Mouse (Mus musculus) right cerebral cortex, postnatal 10 days (tissue): ENCODE measurements at regions not wholly inside any gene's neighbourhood (a gene's known extent, or its start where the extent isn't known, plus 50 kb on each side); places are given as distances from the start of the nearest gene placed in this dataset.
"Not testable (repeated sequence)": the region's sequence is repeated elsewhere in the genome, so short reads cannot be mapped to it uniquely, and the experiment has no call there.

Source experiments
- DNase-seq, 2 experiments: peaks; one replicate each; pipeline ENCODE4 v3.0.0; 2021; ENCODE audit warnings: low spot score in 2 of 2

DNA sequence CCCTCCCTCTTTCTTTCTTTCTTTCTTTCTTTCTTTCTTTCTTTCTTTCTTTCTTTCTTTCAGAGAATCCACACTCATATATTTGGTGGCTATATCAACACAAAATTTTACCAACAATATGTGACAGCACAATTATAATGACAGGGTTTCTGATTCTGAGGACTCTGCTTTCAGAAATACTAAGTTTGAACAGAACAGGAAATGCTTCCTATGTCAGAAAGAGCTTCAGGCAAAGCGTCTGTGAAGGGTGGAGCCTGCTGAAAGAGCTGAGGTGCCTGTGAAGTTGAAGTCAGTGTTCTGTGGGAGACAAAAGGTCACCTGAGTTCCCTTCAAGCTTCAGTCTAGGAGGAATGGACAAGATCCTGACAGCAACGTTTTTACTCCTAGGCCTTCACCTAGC lies 670.8 kb upstream of the Olfr1507 start:
- not testable (repeated sequence) for DNase-seq

DNA sequence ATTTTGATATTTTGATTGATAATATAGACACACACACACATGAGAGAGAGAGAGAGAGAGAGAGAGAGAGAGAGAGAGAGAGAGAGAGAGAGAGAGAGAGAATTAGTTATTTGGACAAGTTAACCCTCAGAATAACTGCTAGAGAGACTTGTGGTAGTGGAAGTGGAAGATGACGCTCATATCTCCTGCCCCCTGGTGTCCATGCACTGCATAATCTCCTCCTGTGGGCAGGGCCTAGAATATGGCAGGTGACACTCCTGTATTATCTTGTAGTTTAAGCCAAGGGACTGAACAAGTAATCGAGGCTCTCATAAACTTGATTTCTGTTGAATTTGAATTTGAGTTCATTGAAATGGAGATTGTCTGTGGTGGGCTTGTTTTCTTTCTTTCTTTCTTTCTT lies 663.5 kb upstream of the Olfr1507 start:
- DNase-seq, result not testable (repeated sequence)

- not testable (repeated sequence) for DNase-seq
Measured at GRCm38 (mm10) chr14:53134783-53135182, 639.2 kb upstream of the Olfr1507 start.

DNA sequence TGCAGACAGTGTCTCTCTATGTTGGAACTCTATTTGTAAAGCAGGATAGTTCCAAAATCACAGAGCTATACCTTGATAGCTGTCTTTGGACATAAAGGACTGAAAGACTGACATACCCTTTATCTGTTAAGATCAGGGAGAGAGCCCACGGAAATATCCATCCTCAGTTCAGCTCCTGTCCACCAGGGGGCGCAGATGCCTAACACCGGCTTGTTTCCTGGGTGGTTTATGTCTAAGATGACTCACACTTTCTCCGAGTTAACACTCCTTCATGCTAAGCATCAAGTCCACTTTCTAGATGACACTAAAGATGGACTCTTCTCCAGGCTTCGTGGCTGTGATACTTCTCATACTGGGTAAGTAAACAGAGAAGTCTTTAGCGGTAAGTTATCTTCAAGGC lies 636.8 kb upstream of the Olfr1507 start:
- peak in 1 of 2 experiments; percentile 28 for DNase-seq

- peak; percentile 39 to 58 for DNase-seq
Measured at GRCm38 (mm10) chr14:53121704-53122103, 626.2 kb upstream of the Olfr1507 start.

GRCm38 (mm10) chr14:53109732-53110131 lies 614.2 kb upstream of the Olfr1507 start:
- not testable (repeated sequence) for DNase-seq

GRCm38 (mm10) chr14:53101362-53101761 lies 605.8 kb upstream of the Olfr1507 start:
- DNase-seq, result not testable (repeated sequence)

DNA sequence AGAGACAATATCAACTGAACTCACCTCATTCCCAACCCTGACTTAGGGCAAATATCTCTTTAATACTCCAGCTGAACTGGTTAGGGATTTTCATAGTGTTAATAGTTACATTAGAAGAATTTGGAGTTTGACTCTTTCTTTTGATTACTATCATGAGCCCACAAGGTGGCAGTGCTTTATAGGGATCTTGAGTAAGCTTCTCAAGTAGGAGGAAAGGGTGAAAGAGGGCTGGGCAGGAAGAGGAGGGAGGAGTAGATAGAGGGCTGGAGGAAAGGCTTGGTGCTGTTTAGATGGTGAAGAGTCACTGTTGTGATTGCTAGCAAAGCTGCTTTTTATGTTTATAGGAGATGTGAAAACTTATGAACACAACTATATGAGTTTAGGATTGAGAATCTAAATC lies 595.4 kb upstream of the Olfr1507 start:
- DNase-seq, result not testable (repeated sequence)

DNA sequence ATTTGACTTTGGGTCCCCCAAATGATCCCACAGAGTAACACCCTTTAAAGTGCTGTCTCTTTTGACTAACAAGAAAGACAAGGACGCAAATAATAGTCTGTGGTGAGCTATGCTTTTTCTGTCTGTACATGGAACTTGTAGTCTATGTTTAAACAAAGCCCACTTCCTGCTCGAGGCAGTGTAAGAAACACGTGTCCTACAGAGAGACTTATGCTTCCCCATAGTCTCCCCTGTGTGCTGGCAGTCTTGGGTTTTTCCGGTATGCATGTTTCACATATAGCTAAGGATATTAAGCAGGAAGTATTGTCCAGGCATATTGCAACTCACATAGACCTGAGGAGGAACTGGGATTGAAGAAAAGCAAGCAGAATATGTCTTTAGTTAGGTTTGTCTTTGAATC lies 586.3 kb upstream of the Olfr1507 start:
- DNase-seq, result not testable (repeated sequence)

- not testable (repeated sequence) for DNase-seq
Measured at GRCm38 (mm10) chr14:53081024-53081711, 585.6 kb upstream of the Olfr1507 start.

DNA sequence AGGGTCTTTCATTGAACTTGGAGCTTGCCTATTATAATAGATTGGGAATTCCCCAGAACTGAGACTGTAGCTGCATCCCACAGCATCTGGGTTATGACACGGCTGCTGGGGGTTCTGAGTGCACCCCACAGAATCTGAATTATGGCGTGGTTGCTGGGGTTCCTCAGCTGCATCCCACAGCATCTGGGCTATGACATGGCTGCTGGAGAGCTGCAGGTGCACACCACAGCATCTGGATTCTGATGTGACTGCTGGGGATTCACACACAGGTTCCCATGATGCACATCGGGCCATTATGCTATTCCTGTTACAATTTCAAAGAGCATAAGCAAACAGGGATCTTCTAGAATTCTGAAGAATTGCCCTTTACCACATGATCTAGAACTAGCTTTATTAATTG lies 585.0 kb upstream of the Olfr1507 start:
- DNase-seq, result not testable (repeated sequence)

DNA sequence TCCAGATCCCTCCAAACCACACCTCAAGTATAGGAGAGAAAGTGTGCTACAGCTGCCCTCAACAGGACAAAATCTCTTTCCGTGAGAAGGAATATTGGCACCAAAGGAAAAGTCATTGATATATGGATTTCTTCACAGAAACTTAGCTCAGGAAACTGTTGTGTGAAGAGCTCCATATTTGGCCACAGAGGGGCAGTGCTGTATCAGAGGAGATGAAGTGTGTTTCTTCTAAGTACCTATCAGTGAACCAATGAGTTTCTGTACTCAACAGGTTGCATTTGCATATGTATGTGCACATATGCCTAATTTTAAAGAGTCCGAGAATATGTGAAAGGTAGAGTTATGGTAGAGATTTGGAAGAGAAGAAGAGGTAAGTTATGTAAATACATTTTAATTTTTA lies 580.4 kb upstream of the Olfr1507 start:
- not testable (repeated sequence) for DNase-seq

GRCm38 (mm10) chr14:53073126-53073525 lies 577.6 kb upstream of the Olfr1507 start:
- not testable (repeated sequence) for DNase-seq

- not testable (repeated sequence) for DNase-seq
Measured at GRCm38 (mm10) chr14:53072502-53072901, 577.0 kb upstream of the Olfr1507 start.

GRCm38 (mm10) chr14:53054439-53054838 lies 558.9 kb upstream of the Olfr1507 start:
- DNase-seq, result not testable (repeated sequence)

GRCm38 (mm10) chr14:53053465-53054123 lies 558.0 kb upstream of the Olfr1507 start:
- DNase-seq, result not testable (repeated sequence)

DNA sequence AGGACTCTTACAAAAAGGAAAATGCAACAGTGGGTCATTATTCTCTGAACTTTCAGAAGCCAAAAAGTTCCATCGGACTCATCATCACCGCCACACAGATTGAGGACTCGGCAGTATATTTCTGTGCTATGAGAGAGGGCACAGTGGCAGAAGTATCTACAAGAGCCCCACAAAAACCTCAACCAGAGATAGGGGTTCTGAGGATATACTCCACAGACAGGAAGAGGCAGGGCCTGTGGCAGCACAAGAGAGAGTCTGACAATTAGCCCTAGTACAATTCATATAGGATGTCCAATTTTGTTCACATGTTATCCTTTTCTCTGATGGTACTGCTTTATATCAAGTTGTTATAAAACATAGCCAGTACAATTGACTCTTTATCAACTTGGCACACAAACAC lies 552.1 kb upstream of the Olfr1507 start:
- DNase-seq, result not testable (repeated sequence)

- not testable (repeated sequence) for DNase-seq
Measured at GRCm38 (mm10) chr14:53046975-53047374, 551.4 kb upstream of the Olfr1507 start.

DNA sequence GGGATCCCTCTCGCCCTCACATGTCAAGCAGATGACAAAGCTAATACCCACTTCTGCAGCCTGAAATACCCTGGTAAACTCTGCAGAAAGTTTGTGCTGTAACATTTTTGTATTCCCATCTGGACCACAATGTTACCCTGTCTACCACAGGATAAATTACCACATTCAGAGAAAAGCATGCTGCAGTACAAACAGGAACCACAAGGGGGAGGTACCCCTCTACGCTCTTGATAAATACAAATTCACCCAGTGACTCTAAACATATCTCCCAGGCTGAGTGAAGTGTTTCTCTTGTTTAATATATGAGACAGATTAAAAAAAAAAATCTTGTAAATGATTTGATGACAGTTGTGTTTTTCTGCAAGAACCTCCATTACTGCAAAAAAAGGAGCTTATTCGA lies 549.8 kb upstream of the Olfr1507 start:
- DNase-seq, result not testable (repeated sequence)

GRCm38 (mm10) chr14:53044101-53044500 lies 548.6 kb upstream of the Olfr1507 start:
- DNase-seq, result not testable (repeated sequence)

DNA sequence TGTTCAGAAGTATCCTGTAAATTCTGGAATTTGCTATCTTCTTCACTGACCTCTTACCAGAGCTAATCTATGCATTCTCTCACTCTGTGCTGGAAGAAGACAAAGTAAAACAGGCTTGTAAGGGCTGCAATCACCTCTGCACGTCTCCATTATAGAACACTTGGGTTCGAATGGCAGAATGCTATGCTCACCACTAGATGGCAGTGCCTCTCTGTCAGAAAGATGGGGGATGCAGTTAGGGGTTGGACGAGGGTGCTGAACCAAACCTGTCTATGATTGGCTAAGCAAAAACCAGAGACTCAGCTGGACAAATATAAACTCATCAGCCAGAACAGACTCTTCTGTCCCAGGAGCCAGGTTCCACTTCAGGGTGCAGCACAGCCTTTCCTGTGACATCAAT lies 546.5 kb upstream of the Olfr1507 start:
- DNase-seq, result not testable (repeated sequence)

DNA sequence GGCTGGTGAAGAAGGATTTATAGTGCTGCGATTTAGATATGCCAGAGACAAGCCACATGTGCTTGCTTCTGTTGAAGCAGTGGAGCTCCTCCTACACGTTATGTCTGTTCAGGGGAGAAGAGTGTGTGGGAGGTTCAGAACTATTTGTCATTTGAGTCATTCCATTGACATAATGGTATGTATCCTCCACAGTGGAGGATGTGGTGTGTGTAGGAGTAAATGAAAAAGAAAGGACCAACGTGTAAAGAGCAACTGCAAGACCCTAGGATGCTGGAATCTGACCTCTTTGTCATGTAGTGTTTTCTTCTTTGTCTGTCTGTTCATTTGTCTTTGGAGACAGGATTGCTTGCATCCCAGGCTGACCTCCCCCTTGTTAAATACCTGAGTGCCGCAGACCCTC lies 543.9 kb upstream of the Olfr1507 start:
- not testable (repeated sequence) for DNase-seq

DNA sequence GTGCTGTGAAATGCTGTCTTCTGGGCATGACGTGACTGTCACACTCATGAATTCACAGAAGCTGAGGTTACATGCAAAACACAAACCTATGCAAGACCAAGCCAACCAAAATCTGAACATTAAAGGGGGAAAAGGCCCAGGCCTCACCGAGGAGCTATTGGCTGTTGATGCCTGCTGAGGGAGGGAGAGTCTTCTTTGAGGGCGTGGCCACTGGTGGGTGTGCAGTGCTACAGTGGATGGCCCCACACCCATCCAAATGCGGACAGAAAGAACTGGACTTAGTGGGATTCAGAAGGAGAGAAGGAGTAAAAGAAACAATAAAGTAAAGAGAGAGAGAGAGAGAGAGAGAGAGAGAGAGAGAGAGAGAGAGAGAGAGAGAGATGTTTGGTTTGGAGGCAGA lies 539.4 kb upstream of the Olfr1507 start:
- not testable (repeated sequence) for DNase-seq
